Mouse (Mus musculus) liver, postnatal 0 days (tissue): ENCODE results near the gene Hist1h2bf. TPM values are rescaled to one million over a fixed set of nuclear protein-coding genes. Genes with fewer than 3 reads are reported as not detected.

Experiments
- ATAC-seq: fragments of 200-750 bp; cut with Nextera tagmentation; 2 replicates; pipeline ENCODE4 v1.8.0; 2017; ENCODE audit warnings: mild to moderate bottlenecking, moderate library complexity
- DNase-seq: peaks from one replicate; pipeline ENCODE4 v3.0.0-alpha.2; 2016
- H3K27ac ChIP-seq: fragments of 300-500 bp; sonication (generic); 2 replicates; pipeline ENCODE4 v1.5.1; 2014; ENCODE audit warnings: antibody characterized with exemption, moderate library complexity, mild to moderate bottlenecking, low read depth
- H3K27me3 ChIP-seq: fragments of 300-500 bp; sonication (generic); 2 replicates; pipeline ENCODE4 v1.6.1; 2014; ENCODE audit warnings: low read length, control low read depth, mixed read lengths; ENCODE audit not compliant: insufficient read depth
- H3K36me3 ChIP-seq: fragments of 300-500 bp; sonication (generic); replicated peaks from 2 replicates; pipeline ENCODE4 v1.6.1; 2014; ENCODE audit warnings: mild to moderate bottlenecking, control low read depth, low read length, moderate library complexity, mixed read lengths; ENCODE audit not compliant: insufficient read depth
- H3K4me1 ChIP-seq: fragments of 300-500 bp; sonication (generic); 2 replicates; pipeline ENCODE4 v1.6.1; 2014; ENCODE audit warnings: antibody characterized with exemption, mild to moderate bottlenecking, control low read depth; ENCODE audit not compliant: insufficient read depth
- H3K4me2 ChIP-seq: fragments of 300-500 bp; sonication (generic); 2 replicates; pipeline ENCODE4 v1.6.1; 2014; ENCODE audit warnings: low read depth, mild to moderate bottlenecking, low read length, moderate library complexity, mixed read lengths
- H3K4me3 ChIP-seq: fragments of 300-500 bp; sonication (generic); 2 replicates; pipeline ENCODE4 v1.5.1; 2014; ENCODE audit warnings: low read depth, low read length
- H3K9ac ChIP-seq: fragments of 300-500 bp; sonication (generic); replicated peaks from 2 replicates; pipeline ENCODE4 v1.6.1; 2014; ENCODE audit warnings: mild to moderate bottlenecking, moderate library complexity
- H3K9me3 ChIP-seq: fragments of 300-500 bp; sonication (generic); 2 replicates; pipeline ENCODE4 v1.6.1; 2016; ENCODE audit warnings: mild to moderate bottlenecking, control low read depth, low read length, mixed read lengths
- CTCF ChIP-seq: sonication (generic); IDR thresholded peaks from 2 replicates; pipeline ENCODE4 v1.5.1; 2016; ENCODE audit warnings: antibody characterized with exemption, low read depth
- EP300 ChIP-seq: IDR thresholded peaks from 2 replicates; pipeline ENCODE4 v1.6.1; 2016; ENCODE audit warnings: antibody characterized with exemption, low read depth, mild to moderate bottlenecking
- WGBS: fragments of 180-500 bp; shearing (Covaris S2); extraction: QIAGEN DNeasy Blood & Tissue Kit; methylation state at CpG from one replicate; pipeline ENCODE4 v1.1.7; 2014; ENCODE audit not compliant: insufficient replicate concordance; 5-methylcytosine and 5-hydroxymethylcytosine counted together
- polyA plus RNA-seq: library from polyadenylated mRNA; unstranded; fragments of >200 nt; fragmentation: Nextera tagmentation; extraction: Ambion mirVana; gene quantifications from 2 replicates; pipeline ENCODE4 v1.2.1, GENCODE M21; 2015

Gene Hist1h2bf
- polyA plus RNA-seq, 1 experiment from 2014 or later: 5.8 TPM

DNA sequence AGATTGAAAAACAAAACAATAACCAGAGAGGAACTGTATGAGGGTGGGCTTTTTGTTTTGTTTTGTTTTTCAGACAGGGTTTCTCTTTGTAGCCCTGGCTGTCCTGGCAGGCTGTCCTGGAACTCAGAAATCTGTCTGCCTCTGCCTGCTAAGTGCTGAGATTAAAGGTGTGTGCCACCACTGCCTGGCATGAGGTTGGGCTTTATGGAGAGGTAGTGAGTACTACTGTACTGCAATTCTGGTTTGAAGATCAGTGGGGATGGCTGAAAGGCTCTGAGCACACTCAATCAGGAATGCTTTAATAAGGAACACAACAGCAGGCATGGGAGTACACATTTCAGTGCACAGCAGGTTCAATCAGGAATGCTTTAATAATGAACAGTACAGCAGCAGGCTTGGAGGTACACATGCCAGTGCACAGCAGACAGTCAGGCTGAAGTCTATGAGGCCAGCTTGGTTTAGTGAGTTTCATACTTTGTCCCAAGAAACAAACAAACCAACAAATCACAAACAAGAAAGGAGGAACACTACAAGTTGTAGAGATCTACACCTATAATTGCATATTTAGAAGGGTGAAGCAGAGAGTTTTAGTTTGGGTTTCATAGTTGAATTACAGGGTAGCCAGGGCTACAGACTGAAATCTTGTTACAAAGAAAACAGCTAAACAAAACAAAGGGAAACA lies 9.5 kb upstream of the Hist1h2bf start:
- H3K36me3 ChIP-seq: no peaks in the 10 kb centered on the region
- no peaks in the 10 kb centered on the region for H3K9me3 ChIP-seq
- DNase-seq (no peak), ATAC-seq (no peak)
- H3K27me3 ChIP-seq: no peaks in the 10 kb centered on the region
- no peak for TF ChIP-seq EP300
- no peak for TF ChIP-seq CTCF
- peaks cover 24% of the 10 kb centered on the region for H3K4me1 ChIP-seq
- H3K4me3 ChIP-seq: peak overlapping the region; percentile 59
- peak overlapping the region; percentile 99 for H3K27ac ChIP-seq
- peak overlapping the region; percentile 83 for H3K9ac ChIP-seq
- peak overlapping the region; percentile 86 for H3K4me2 ChIP-seq

DNA sequence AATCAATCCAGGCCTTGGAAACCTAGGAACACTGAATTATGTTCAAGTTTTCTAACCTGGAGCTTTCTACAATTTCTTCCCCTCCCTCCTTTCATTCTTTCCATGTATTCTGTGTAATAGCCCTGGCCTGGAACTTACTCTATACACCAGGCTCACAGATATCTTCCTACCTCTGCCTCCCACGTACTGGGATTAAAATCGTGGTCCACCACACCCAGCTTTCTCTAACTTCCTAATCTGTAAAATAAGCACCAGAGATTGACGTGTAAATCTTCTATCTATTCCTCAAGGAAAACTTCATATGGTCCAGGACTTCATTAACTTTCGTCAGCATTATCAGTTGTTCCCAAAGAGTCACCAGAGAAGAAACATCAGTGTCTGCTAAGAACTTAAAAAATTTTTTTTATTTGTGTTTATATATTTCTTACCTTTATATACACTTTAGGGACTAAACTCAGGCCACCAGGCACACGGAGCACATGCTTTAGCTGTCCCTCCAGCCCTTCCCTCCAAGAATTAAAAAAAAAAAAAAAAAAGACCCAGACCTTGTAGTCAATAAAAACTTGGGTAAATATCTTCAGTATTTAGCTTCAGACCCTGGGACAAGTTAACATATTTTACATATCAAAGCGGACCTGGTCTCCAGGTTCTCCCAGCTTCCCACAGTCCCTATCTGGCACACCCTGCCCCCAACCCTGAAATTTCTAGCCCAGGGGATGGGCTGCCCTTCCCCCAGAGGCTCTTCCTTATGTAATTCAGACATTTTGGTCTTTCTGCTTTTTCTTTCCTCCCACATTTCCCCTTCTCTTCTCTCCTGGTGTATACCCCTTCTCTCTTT lies 8.4 kb upstream of the Hist1h2bf start:
- Histone ChIP-seq H3K4me3 (peak overlapping the region; percentile 59), H3K9ac (peak overlapping the region; percentile 83), H3K9me3 (no peaks in the 10 kb centered on the region), H3K4me1 (peaks cover 24% of the 10 kb centered on the region), H3K36me3 (no peaks in the 10 kb centered on the region), H3K4me2 (peak overlapping the region; percentile 86), H3K27ac (peak overlapping the region; percentile 99), H3K27me3 (no peaks in the 10 kb centered on the region)
- 11% methylated on average over 6 of the region's 6 CpGs for WGBS
- no peak for TF ChIP-seq CTCF
- TF ChIP-seq EP300: no peak
- no peak for ATAC-seq
- peak; percentile 35 for DNase-seq

DNA sequence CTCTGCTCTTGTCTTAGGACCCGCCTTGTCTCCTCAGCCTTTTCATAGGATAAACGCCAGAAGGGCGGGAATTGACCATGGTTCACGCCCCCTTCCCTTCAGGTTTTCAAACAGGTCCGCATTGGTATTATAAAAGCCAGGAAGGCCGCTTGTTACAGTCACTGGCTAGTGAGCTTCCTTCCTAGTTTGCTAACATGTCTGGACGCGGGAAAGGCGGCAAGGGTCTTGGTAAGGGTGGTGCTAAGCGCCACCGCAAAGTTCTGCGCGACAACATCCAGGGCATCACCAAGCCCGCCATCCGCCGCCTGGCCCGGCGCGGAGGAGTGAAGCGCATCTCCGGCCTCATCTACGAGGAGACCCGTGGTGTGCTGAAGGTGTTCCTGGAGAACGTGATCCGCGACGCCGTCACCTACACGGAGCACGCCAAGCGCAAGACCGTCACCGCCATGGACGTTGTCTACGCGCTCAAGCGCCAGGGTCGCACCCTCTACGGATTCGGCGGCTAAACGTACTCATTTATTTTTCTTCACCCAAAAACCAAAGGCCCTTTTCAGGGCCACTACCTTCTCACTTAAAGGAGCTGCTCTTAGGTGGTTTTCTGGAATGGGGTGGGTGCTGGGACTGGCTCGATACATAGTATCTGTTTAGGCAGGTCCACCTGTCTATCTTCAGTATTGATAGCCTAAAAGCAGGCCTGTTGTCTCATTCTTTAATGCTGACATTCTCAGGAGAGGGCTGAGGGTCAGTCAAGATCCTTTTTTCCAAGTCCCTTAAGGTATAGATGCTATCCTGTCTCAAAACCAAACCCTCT lies 7.6 kb upstream of the Hist1h2bf start, which contains the start of gene Hist1h4d:
Hist1h4d (plus strand) TSS at position 191 of the 811 bp plus-strand sequence.
- H3K4me1 ChIP-seq: peaks cover 30% of the 10 kb centered on the region
- no peaks in the 10 kb centered on the region for H3K9me3 ChIP-seq
- WGBS: 2% methylated on average over 43 of the region's 43 CpGs
- ATAC-seq: peak; percentile 76
- TF ChIP-seq CTCF (no peak), EP300 (peak; percentile 94)
- peak; percentile 94 for DNase-seq
- peak within 1 kb of the TSS; percentile 83 for H3K9ac ChIP-seq
- peak within 1 kb of the TSS; percentile 99 for H3K27ac ChIP-seq
- H3K4me3 ChIP-seq: peak within 1 kb of the TSS; percentile 59
- H3K27me3 ChIP-seq: no peaks in the 10 kb centered on the region
- H3K36me3 ChIP-seq: no peaks in the 10 kb centered on the region
- peak within 1 kb of the TSS; percentile 86 for H3K4me2 ChIP-seq

DNA sequence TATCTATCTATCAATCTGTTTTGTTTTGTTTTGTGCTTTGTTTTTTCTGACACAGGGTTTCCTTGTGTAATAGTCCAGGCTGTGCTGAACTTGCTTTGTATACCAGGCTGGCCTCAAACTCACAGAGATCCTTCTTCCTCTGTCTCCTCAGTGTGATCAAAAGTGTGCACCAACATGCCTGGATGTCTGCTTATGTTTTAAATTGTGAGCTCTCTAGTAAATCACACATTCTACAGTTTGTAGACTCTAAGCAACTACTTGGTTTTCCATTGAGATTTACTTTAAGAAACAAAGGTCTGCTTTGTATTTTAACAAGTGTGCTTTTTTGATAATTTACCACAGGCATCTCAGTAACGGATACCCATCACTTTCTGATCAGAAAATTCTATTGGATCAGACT lies 3.8 kb upstream of the Hist1h2bf start:
- WGBS: 89% methylated on average over 1 of the region's 1 CpGs
- no peak overlapping the region for H3K27ac ChIP-seq

DNA sequence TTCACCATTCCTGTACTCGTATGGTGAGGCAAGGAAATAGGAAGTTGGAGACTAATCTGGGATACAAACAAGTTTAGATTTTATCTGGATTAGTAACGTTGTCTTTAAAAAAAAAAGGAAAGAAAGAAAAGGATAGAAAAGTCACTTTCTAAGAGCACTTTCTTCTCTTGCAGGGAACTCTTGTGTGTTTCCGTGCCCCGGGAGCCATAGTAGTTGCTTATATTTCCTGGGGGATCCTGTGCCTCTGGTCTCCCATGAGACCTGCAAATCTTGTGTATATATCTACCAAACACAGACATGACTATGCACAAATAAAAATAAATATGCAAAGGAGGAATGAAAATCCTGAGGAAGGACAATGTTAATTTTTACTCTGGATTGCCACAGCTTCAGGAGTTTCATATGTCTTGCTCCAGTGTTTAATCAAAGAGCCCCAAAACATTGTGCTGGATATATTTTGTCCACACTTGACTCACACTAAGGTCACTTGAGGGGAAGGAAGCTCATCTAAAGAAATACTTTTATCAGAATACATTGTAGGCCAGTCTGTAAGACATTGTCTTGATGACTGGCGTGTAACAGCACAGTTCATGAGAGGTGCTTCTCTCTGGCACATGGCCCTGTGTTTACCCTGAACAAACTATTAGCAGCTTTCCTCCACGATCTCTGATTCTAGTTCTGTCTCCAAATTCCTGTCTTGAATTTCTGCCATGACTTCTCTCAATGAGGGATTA lies 3.1 kb upstream of the Hist1h2bf start:
- Histone ChIP-seq H3K4me1 (peaks cover 14% of the 10 kb centered on the region), H3K9ac (peak overlapping the region; percentile 82), H3K4me2 (peak overlapping the region; percentile 71), H3K27ac (peak overlapping the region; percentile 88), H3K9me3 (no peaks in the 10 kb centered on the region), H3K4me3 (peak overlapping the region; percentile 53), H3K36me3 (no peaks in the 10 kb centered on the region), H3K27me3 (no peaks in the 10 kb centered on the region)
- no peak for TF ChIP-seq EP300
- no peak for TF ChIP-seq CTCF
- WGBS: 37% methylated on average over 6 of the region's 6 CpGs
- no peak for DNase-seq
- ATAC-seq: no peak

More for the DNA sequence above, 3.8 kb upstream of the Hist1h2bf start:
- H3K9me3 ChIP-seq: no peaks in the 10 kb centered on the region
- H3K4me1 ChIP-seq: peaks cover 19% of the 10 kb centered on the region
- H3K36me3 ChIP-seq: no peaks in the 10 kb centered on the region
- no peaks in the 10 kb centered on the region for H3K27me3 ChIP-seq
- no peak overlapping the region for H3K9ac ChIP-seq
- ATAC-seq: no peak
- TF ChIP-seq EP300 (no peak), CTCF (no peak)
- H3K4me2 ChIP-seq: no peak overlapping the region
- no peak overlapping the region for H3K4me3 ChIP-seq
- DNase-seq: no peak
